Mouse (Mus musculus) lung, embryonic 14.5 days (tissue): ENCODE results near the gene Gm29094. TPM values are rescaled to one million over a fixed set of nuclear protein-coding genes. Genes with fewer than 3 reads are reported as not detected.
A peak's percentile ranks its signal among the peaks of the same experiment; 100 is the strongest.
"Not testable (repeated sequence)": the region's sequence is repeated elsewhere in the genome, so short reads cannot be mapped to it uniquely, and the experiment has no call there.

Source experiments
- ATAC-seq: fragments of 200-750 bp; cut with Nextera tagmentation; 2 replicates; pipeline ENCODE4 v1.8.0; 2017; ENCODE audit warnings: mild to moderate bottlenecking, moderate TSS enrichment, moderate library complexity; ENCODE audit not compliant: insufficient read depth
- DNase-seq: peaks from one replicate; pipeline ENCODE4 v3.0.0-alpha.2; 2015
- H3K27ac ChIP-seq: fragments of 300-500 bp; sonication (generic); 2 replicates; pipeline ENCODE4 v1.5.1; 2014; ENCODE audit warnings: low read depth, mild to moderate bottlenecking, moderate library complexity
- H3K27me3 ChIP-seq: fragments of 300-500 bp; sonication (generic); 2 replicates; pipeline ENCODE4 v1.6.1; 2014; ENCODE audit warnings: low read length, control low read depth; ENCODE audit not compliant: insufficient read depth
- H3K36me3 ChIP-seq: fragments of 300-500 bp; sonication (generic); 2 replicates; pipeline ENCODE4 v1.6.1; 2014; ENCODE audit warnings: control low read depth; ENCODE audit not compliant: insufficient read depth
- H3K4me1 ChIP-seq: fragments of 300-500 bp; sonication (generic); 2 replicates; pipeline ENCODE4 v1.6.1; 2014; ENCODE audit warnings: antibody characterized with exemption, control low read depth; ENCODE audit not compliant: insufficient read depth
- H3K4me2 ChIP-seq: fragments of 300-500 bp; sonication (generic); 2 replicates; pipeline ENCODE4 v1.6.1; 2014; ENCODE audit warnings: mild to moderate bottlenecking
- H3K4me3 ChIP-seq: fragments of 300-500 bp; sonication (generic); 2 replicates; pipeline ENCODE4 v1.5.1; 2014; ENCODE audit warnings: low read depth, low read length
- H3K9ac ChIP-seq: fragments of 300-500 bp; sonication (generic); 2 replicates; pipeline ENCODE4 v1.6.1; 2014
- H3K9me3 ChIP-seq: fragments of 300-500 bp; sonication (generic); 2 replicates; pipeline ENCODE4 v1.6.1; 2016; ENCODE audit warnings: low read depth, low read length, control low read depth
- CTCF ChIP-seq: IDR thresholded peaks from 2 replicates; pipeline ENCODE4 v1.5.1; 2016; ENCODE audit warnings: antibody characterized with exemption, low read depth
- WGBS: fragments of 180-500 bp; shearing (Covaris S2); extraction: QIAGEN DNeasy Blood & Tissue Kit; methylation state at CpG from one replicate; pipeline ENCODE4 v1.1.7; 2014; 5-methylcytosine and 5-hydroxymethylcytosine counted together
- polyA plus RNA-seq: library from polyadenylated mRNA; unstranded; fragments of >200 nt; fragmentation: Nextera tagmentation; extraction: Ambion mirVana; gene quantifications from 2 replicates; pipeline ENCODE4 v1.2.1, GENCODE M21; 2014

Gene Gm29094
- polyA plus RNA-seq, 1 experiment from 2014 or later, result not detected

DNA sequence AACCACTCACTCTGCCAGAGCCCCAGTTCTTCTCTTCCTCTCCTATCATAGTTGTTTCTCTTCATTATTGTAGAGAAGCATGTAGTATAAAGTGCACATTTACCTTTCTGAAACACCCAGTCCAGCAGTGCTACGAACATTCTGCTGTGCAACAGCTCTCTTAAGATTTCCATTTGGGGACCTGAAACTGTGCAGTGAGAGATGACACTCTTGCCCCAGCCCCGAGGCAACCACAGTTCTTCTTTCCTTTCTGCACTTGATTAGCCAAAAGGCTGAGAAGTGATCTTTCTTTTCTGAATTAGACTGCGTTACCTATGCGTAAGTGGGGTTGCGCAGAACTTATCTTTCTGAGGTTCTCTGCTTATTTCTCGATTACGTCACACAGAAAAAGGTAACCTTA lies 28.9 kb downstream of the Gm29094 start:
- WGBS, result 89% methylated on average over 7 of the region's 7 CpGs
- no peak for ATAC-seq

DNA sequence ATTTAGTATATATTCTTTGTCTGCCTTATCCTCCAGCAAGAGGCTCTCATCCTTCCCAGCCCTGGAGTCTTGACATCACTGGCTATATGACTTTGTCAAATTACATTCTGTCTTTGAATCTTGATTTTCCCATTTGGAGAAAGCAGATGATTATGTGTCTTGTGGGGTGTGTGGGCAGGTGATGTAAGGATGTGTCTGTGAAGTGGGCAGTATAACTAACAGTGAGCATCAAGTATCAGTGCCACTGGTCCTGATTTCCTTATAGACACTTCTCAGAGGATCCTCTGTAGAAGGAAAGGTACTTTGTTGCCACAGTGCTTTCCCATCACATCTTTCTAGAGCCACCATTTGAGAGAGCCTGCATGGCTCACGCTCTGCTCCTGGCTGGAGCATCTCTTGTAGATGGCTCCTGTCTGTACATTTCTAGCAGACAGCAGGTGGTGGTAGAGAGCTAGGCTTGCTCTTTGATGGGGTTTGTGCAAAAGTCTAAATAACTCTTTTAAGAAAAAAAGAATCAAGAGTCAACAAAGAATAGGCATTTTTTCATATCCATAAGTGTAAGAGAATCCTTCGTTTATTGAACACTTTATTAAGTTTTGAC lies 31.8 kb downstream of the Gm29094 start:
- not testable (repeated sequence) for DNase-seq, H3K27ac ChIP-seq, ATAC-seq, H3K4me3 ChIP-seq, H3K9ac ChIP-seq, H3K4me2 ChIP-seq, H3K27me3 ChIP-seq, H3K4me1 ChIP-seq, H3K36me3 ChIP-seq, H3K9me3 ChIP-seq
- TF ChIP-seq CTCF, result peak; percentile 30
- 62% methylated on average over 1 of the region's 2 CpGs for WGBS

More for the DNA sequence above, 28.9 kb downstream of the Gm29094 start:
- Histone ChIP-seq H3K4me2 (no peak overlapping the region), H3K36me3 (no peaks in the 10 kb centered on the region), H3K9ac (no peak overlapping the region), H3K27me3 (no peaks in the 10 kb centered on the region), H3K4me3 (no peak overlapping the region), H3K9me3 (no peaks in the 10 kb centered on the region), H3K4me1 (no peaks in the 10 kb centered on the region), H3K27ac (no peak overlapping the region)
- no peak for TF ChIP-seq CTCF
- no peak for DNase-seq

DNA sequence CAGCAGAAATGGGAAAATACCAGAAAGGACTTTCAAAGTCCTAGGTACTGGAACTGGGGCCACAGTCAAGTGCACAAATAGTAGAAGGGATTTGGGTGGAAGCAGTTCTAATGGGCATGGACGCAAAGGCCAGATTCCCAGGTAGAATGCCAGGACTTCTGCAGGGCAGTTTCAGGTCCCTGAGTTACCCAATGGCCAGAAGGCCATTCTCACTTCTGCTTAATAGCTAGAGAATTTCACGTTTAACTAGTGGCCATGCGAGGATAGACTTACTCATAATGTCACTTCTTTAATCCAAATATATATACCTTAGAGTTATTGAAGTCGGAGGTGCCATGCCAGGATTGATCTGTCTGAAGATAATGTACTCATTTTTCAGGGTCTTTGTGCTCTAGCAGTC lies 38.0 kb downstream of the Gm29094 start:
- H3K36me3 ChIP-seq, H3K27me3 ChIP-seq, H3K27ac ChIP-seq, H3K9ac ChIP-seq, H3K4me2 ChIP-seq, H3K4me1 ChIP-seq, H3K4me3 ChIP-seq, DNase-seq, ATAC-seq, H3K9me3 ChIP-seq: not testable (repeated sequence)
- WGBS, result 78% methylated on average over 4 of the region's 4 CpGs

GRCm38 (mm10) chr9:89238976-89239505 lies 39.9 kb downstream of the Gm29094 start:
- 60% methylated on average over 4 of the region's 5 CpGs for WGBS
- H3K27me3 ChIP-seq, H3K27ac ChIP-seq, H3K4me2 ChIP-seq, ATAC-seq, H3K4me1 ChIP-seq, H3K36me3 ChIP-seq, H3K9me3 ChIP-seq, H3K9ac ChIP-seq, DNase-seq, H3K4me3 ChIP-seq: not testable (repeated sequence)

- not testable (repeated sequence) for H3K4me2 ChIP-seq, H3K27ac ChIP-seq, H3K27me3 ChIP-seq, DNase-seq, H3K9me3 ChIP-seq, H3K36me3 ChIP-seq, H3K9ac ChIP-seq, ATAC-seq, H3K4me1 ChIP-seq, H3K4me3 ChIP-seq
- WGBS, result 87% methylated on average over 3 of the region's 3 CpGs
Observed at GRCm38 (mm10) chr9:89240516-89241019, 41.4 kb downstream of the Gm29094 start.

DNA sequence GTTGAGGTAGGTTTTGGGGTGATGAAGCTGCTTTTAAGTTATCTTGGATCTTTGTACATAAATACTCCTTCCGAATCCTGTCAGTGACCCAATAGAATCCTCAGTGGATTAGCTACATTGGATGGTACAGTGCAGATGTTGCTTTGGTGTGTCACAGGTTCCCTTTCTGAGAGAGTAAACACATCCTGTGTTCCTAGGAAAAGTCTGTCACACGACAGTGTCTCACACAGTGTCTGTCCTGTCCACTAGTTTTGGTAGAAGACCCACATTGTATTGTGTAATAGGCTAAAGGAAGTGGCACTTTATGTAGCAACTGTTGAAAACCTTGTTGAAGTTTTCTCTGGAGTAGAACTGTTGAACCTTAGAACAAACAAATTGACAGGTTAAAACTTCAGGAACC lies 54.2 kb downstream of the Gm29094 start:
- TF ChIP-seq CTCF, result no peak
- 77% methylated on average over 2 of the region's 2 CpGs for WGBS
- H3K9ac ChIP-seq, result no peak overlapping the region
- no peak for ATAC-seq
- no peak overlapping the region for H3K4me2 ChIP-seq
- H3K4me3 ChIP-seq, result no peak overlapping the region
- no peaks in the 10 kb centered on the region for H3K4me1 ChIP-seq
- no peaks in the 10 kb centered on the region for H3K27me3 ChIP-seq
- H3K9me3 ChIP-seq, result no peaks in the 10 kb centered on the region
- no peaks in the 10 kb centered on the region for H3K36me3 ChIP-seq
- DNase-seq, result no peak
- H3K27ac ChIP-seq, result no peak overlapping the region

DNA sequence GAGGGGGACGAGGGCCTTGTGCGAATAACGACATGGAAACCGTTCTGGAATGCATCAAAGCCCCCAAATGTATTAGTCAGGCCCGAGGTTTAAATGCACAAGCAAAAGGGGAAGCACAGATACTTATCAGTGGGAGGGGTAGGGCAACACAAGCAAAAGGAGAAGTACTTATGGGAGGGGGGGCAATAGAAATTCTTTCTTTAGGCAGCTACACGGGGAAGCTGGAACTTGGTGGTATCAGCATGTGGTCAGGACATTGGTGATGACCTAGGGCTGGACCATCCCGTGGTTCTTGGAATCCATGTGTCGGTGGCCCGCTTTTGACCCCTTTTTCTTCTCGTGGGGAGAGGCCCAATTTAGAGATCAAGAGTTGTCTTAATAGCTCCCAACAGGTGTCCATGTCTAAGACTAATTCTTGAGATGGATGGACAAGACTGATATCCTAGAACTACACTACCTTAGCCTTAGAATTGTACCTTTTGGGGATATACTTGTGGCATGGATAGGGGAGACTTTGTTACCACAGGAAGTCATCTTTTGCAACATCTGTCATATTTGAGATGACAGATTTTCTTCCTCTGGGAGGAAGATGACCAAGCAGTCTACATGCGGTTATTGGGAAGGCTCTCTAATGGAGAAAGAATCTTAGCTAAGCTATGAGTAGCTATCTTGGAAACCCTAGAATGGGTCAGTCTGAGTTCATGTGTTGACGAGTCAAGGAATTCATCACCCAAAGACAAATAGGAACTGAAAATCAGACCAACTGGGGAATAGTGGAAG lies 57.6 kb downstream of the Gm29094 start:
- DNase-seq, result no peak
- H3K27me3 ChIP-seq, result no peaks in the 10 kb centered on the region

More for the DNA sequence above, 57.6 kb downstream of the Gm29094 start:
- Histone ChIP-seq H3K9me3 (no peaks in the 10 kb centered on the region), H3K9ac (no peak overlapping the region), H3K4me2 (no peak overlapping the region), H3K27ac (no peak overlapping the region), H3K36me3 (no peaks in the 10 kb centered on the region), H3K4me1 (no peaks in the 10 kb centered on the region), H3K4me3 (no peak overlapping the region)
- ATAC-seq, result no peak
- TF ChIP-seq CTCF, result no peak
- WGBS, result 84% methylated on average over 12 of the region's 12 CpGs
